Mouse (Mus musculus) adrenal gland, adult (tissue): ENCODE measurements around the gene Ube2r2.
A peak's percentile ranks its signal among the peaks of the same experiment; 100 is the strongest.

Experiments used
- DNase-seq, 2 experiments: peaks; one replicate each; pipeline ENCODE4 v3.0.0; 2022 to 2023; ENCODE audit warnings: low spot score in 1 of 2; ENCODE audit not compliant: inconsistent age in 2 of 2

Gene Ube2r2

DNA sequence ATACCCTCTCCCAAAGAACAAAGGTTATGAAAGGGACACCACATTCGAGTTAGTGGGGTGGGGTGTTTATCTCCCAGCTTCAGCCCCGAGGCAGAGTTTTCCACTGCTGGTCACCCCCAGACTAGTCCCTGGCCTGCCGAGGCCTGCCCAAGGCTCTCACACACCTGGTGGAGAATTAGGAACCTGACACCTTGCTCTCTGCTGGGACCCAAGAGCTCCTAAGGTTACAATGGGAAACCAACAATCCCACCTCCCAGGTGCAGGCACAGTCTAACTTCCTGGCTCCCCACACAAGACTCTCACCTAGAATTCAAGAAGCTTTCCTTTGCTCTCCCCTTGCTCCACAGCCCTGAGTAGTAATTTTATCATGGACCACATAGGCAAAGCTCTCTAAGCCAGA lies 18.7 kb upstream of the Ube2r2 start:
- DNase-seq, result no peak

DNA sequence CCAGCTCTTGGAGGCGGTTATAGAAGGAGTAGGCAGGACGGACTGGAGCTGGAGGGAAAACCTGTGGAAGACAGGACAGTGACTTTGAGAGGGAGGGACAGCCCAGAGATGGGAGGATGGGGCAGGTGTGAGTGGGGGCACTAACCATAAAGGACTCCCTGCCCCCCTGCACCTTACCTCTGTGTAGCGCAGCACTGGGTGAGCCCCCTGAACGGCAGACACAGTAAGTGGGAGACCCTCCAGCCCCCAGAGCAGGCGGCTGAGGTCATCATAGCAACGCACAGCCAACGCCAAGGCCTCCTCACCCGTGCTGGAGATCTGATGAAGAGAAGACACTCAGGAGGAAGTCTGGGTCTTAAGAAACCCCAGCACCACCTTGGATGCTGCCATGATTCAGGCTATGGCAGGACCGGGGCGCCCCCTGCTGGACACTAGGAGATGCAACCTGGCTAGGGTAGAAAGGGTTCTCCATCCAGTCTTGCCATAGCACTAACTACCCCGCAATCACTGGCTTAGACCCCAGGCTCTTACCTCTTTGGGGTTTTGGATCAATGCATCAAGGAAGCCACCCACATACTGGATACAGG lies 16.7 kb upstream of the Ube2r2 start:
- DNase-seq, result peak; percentile 59 to 82

DNA sequence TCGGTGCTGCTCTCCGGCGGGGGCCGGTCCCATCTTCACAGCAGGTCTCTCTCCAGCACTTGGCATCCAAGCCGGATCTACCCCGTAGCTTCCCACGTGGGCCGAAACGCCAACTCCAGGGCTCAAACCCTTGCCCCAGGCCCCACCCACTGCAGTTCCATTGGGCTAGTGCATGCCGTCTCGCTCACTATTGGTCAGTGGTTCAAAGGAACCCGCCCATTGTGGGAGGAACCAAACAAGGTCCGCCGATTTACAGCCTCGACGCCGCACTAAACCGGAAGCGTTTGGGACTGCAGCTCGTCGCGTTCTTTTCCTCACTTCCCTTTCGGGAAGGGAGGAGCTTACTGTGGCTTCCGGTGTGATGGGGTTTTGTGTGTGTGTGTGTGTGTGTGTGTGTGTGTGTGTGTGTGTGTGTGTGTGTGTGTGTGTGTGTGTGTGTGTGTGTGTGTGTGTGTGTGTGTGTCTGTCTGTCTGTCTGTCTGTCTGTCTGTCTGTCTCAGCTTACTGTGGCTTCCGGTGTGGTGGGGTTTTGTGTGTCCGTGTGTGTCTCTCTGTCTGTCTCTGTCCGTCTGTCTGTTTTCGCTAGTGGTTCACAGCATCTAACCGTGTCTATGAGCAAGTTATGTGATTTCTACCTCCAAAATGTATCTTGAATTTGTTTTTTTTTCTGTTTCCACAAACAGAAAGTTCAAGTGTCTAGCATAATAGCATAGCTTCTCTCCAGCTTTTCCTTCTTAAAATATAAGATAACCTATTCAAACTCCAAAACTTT lies 11.2 kb upstream of the Ube2r2 start, which contains the start of gene Nol6:
TSS of gene Nol6 (minus strand) at position 276 of the 772 bp plus-strand sequence.
- peak; percentile 99 for DNase-seq

DNA sequence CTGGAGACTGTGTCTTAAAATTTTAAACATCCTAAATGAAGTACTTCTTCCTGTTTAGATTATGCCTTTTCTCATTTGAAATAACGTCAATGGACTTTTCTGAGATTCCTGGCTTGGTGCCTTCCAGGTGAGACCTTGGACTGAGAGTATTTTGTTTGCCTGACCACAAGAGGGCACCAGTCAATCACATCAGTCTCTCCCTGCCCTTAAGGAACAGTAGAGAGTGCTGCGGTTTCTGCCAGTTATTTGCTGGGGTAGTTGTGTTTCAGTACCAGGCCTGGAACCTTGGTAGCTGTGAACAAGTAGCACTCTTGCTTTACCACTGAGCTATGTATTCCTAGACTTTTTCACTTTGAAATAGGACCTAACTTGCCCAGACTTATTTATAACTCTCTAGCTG lies 6.1 kb upstream of the Ube2r2 start:
- peak; percentile 63 to 87 for DNase-seq

DNA sequence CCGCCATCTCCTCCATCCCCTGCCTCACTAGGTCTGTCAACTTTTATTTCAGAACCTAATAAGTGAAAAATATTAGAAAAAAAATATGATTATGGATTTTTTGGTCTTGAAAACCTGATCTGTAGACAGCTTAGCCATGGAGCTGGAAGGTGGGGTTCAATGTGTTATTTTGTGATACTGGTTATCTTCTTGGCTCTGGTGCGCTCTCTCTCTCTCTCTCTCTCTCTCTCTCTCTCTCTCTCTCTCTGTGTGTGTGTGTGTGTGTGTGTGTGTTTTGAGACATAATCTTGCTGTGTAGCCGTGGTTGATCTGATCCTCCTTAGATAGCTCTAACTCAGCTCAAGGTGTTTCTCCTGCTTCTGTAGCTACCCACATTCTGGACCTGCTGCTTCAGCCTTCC lies 5.7 kb upstream of the Ube2r2 start:
- DNase-seq, result no peak

DNA sequence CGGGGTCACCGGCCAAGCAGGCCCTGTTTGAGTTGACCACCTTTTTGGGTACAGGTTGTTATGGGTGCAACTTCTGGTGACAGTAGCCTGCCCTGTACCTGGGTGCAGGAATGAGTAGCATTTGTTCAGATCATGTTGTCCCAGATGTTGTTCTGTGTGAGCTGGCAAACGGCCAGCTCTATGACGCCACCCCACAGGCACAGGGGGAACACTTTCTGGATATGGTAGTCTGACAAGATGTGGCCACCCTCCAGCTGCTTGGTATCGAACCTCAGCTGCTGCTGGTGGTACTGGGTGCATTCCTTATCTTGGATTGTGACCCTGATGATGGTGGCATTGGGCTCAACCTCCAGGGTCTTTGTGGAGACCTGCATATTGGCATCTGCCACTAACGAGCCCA lies 3.1 kb upstream of the Ube2r2 start:
- peak in 1 of 2 experiments; percentile 36 for DNase-seq

DNA sequence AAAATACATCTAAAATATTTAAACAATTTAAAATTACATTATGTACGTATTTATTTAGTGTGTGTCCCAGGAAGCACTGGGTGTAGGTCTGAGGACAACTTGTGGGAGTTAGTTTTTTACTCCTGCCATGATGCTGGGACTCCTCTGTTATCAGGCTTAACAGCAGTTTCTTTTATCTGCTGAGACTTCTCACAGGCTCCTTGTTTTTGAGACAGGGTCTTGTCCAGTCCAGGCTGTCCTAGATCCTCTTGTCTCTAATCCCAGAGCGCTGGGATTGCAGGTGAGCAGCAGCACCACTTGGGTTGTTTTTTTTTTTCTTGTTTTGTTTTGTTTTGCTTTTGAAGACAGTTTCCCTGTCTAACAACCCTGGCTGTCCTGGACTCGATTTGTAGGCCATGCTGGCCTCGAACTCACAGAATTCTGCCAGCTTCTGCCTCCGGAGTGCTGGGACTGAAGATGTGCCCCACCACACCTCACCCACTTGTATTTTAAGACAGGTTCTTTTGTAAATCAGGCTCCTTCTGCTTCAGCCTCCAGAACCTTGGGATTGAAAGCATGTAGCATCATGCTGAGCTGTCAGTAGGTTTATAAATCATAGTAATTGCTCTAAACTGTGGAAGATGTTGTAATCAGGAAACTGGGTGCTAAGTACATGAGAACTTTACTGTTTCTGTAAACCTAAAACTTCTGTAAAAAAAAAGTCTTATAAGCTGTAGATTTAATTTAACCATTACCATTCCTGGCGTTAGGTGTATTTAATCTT lies 1.8 kb upstream of the Ube2r2 start:
- peak in 1 of 2 experiments; percentile 63 for DNase-seq

DNA sequence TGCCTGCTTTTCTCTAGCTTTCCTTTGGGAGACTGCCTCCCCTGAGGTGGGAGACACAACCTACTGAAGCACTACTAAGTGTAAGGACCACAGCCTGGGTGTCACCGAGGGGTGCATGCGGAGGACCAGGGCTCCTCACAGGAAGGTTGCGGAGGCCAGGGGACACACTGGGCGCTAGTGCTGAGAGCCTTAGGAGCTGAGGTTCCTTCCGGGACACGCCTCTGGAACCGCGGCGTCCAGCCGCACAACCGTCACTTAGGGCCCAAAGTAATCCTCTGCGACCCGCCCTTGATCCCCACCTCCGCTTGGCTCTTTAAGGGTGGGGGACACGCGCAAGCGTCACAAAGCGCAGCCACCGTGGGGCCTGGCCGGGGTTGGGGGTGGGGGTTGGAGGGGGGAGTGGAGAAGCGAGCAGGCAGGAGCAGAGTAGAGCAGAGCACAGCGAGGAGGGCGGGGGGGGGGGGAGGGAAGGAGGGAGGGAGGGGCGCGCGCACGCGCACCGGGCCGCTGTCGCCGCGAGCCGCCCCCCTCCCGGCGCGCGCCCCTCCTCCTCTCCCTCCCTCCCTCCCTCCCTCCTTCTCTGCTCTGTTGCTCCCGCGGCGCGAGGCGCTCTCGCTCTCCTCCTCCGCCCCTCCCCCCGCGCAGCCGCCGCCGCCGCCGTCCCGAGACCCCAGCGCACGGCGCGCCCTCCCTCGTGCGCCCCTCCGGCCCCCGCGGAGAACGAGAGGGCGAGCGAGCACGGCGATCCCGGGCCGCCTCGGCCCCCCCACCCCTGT lies 420 bp upstream of the Ube2r2 start:
- DNase-seq, result peak; percentile 86 to 95

DNA sequence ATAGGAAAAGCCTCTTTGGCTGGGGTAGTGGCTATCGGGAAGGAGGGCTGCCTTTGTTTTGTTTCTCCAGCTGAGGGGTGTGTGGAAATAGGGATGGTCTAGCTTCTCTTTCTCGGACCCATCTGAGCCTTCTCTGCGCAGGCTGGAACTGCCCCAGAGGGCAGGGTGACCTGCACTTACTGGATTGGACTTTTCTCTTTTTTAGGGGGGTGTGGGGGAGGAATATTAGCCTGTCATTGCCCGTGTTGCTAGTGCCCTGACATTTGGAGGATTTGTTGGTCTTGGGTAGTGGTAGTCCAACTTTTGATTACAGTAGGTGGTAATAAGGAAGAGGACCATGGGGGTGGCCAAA lies 887 bp downstream of the Ube2r2 start:
- peak; percentile 61 to 88 for DNase-seq

DNA sequence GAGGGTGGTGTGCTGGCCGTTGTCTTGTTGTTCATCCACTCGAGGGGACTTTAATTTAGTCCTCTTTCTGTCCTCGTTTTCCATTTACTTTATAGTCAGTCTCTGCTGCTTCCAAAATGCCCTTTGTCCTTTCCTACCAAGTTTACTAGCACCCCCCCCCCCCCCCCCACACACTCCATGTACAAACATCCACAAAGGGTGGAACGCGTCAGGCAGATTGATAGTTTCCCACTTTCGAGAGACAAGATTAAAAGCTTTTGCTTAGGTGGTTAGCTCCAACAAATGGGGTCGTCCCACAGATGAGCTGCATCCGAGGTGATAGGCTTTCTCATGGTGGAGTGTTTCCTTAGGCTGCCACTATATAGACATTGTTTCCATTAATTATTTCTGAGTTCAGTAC lies 1.3 kb downstream of the Ube2r2 start:
- DNase-seq, result no peak

DNA sequence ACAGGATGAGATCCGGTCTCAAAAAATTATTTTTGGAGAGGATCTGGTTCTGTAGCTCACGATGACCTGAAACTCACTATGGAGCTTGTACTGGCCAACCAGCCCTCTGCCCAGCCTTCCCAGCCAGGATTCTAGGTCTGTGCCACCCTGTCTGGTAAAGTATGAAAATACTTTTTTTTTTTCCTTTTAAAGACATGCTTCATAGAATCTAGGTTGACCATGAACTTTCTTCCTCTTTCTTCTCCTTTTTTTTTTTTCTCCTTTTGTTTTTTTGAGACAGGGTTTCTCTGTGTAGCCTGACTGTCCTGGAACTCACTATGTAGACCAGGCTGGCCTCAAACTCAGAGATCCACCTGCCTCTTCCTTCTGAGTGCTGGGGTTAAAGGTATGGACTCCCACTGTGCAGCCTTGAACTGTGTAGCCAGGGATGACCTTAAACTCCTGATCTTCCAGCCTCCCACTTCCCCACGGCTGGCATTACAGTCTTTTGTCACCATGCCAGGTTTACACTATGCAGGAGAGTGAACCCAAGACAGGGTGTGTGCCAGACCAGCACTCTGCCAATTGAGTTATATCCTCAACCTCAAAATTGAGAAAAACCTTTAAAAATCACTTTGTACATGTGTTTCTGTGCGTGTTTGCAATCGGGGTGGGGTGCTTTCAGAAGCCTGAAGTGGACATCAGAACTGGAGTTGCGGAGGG lies 4.8 kb downstream of the Ube2r2 start:
- peak in 1 of 2 experiments; percentile 63 for DNase-seq

DNA sequence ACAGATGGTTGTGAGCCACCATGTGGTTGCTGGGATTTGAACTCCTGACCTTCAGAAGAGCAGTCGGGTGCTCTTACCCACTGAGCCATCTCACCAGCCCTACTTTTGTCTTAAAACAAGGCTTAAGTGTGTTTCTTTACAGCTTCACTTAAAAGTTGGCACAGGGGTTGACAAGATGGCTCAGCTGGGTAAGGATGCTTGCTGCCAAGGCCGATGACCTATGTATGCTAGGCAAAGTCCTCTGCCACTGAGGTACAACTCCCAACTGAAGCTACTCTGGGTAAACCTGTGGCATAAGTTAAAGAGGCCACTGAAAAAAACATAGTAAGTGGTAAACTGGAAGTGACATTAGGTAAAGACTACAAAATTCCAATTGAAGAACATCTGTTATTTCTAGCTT lies 7.1 kb downstream of the Ube2r2 start:
- no peak for DNase-seq

DNA sequence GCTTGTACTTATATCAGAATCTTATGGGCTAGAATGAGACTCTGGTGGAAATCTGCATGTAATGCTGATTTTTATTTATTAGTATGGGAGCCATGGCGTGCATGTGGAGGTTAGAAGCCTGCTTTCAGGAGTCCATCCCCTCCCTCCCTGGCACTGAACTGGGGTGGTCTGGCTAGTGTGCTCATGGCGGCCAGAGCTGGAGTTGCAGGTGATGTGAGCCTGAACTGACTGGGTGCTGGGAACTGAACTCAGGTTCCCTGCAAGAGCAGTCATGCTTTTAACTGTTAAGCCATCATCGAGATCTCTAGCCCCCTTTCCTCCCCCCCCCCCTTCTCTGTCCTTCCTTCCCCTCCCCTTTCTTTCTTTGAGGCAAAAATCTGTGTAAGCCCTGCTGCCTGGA lies 14.3 kb downstream of the Ube2r2 start:
- DNase-seq, result no peak

DNA sequence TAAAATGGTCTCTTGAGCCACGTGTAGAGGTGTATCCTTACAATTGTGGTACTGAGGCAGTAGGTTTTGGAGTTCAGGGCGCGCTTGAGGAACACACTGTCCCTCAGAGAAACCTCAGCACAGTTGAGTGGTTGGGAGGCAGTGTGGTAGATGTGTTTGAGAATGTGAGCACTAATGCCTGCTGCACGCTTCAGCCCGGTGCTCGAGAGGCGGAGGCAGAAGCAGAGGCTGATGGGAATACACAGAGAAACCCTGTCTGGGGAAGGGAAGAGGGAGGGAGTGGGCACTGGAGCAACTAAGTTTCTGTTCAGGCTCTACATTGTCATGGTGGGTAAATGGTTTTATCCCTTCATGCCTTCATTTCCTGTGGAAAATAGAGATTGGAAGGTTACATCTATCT lies 15.6 kb downstream of the Ube2r2 start:
- DNase-seq, result no peak

DNA sequence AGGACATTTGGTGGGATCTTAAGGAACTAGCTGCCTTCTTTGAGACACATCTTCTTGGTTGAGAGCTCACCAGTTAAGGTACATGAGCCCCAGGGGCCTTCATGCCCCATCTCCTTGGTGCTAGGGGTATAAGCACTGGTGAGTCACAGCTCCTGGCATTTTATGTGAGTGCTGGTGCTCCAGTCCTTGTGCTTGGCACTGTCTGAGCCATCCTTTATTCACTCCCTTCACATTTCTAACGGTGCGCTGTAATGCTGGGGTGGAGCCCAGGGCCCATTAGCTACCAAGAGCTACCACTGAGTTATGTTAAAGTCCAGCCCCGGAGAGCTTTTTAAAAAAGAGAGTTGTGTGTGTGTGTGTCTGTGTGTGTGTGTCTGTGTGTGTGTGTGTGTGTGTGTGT lies 17.6 kb downstream of the Ube2r2 start:
- DNase-seq, result peak; percentile 71 to 81

DNA sequence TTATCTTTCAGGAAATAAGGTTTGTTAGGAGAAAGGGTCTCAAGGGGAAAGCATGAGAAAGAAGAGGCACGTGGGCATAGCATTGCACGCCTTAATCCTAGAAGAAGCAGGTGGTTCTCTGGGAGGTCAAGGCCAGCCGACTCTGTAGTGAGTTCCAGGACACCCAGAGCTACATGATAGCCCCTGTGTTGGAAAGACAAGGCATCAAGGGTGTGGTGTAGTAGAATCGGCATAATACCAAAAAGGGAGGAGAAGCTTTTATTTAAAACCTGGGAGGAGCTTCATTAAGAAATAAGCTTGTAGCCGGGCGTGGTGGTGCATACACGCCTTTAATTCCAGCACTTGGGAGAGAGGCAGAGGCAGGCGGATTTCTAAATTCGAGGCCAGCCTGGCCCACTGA lies 21.4 kb downstream of the Ube2r2 start:
- DNase-seq, result no peak

DNA sequence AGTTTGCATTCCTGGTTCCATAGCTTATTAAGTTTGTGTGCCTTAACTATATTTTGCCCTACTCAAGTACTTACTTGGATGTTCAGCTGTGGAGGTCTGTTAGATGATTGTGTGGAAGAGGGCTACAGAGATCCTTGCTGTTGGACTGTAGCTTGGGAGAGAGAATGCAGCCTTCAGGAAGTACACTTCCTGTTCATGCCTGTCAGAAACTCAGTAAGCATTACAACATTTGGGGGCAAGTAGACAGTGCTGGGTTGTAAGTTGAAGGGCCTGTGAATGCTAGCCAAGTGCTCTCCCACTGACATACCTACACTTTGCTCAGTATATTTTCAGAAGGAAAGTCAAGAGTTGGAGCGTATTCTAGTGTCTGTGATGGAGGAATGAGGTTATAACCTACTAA lies 22.7 kb downstream of the Ube2r2 start:
- DNase-seq, result no peak

DNA sequence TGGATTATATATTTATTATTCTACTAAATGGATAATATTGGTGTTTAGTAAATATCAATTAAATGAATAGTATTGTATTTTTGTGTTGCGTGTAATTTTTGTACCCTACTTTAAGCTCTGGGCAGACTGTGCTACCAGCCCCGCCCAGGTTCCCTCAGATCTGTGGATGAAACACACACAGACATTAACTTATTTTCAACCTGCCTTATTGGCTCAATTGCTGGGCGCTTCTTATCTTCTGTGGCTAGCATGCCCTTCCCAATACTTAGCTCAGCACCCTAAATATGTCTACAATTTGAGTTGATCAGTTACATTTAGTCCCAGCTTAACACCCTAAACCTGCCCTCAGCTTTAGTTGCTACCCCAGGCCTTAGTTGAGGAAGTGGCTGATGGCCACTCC lies 25.7 kb downstream of the Ube2r2 start:
- DNase-seq, result no peak

DNA sequence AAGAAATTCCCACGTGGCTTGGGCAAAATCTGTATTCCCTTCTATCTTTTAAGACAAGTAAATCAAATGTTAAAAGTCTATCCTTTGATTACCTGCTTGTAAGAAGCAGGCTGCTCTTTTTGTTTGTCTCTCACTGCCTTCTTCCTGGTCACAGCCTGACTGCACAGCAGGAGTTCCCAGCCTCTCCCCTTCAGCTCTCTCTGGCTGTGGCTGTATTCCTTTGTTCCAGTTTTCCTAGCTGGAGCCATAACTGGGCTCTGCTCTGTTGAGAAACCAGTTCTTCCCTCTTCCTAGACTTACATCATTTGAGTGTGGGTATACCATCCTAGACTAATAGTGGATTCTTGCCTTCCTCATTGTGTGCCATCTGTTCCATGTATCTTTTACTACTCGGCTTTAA lies 29.4 kb downstream of the Ube2r2 start:
- DNase-seq, result no peak

DNA sequence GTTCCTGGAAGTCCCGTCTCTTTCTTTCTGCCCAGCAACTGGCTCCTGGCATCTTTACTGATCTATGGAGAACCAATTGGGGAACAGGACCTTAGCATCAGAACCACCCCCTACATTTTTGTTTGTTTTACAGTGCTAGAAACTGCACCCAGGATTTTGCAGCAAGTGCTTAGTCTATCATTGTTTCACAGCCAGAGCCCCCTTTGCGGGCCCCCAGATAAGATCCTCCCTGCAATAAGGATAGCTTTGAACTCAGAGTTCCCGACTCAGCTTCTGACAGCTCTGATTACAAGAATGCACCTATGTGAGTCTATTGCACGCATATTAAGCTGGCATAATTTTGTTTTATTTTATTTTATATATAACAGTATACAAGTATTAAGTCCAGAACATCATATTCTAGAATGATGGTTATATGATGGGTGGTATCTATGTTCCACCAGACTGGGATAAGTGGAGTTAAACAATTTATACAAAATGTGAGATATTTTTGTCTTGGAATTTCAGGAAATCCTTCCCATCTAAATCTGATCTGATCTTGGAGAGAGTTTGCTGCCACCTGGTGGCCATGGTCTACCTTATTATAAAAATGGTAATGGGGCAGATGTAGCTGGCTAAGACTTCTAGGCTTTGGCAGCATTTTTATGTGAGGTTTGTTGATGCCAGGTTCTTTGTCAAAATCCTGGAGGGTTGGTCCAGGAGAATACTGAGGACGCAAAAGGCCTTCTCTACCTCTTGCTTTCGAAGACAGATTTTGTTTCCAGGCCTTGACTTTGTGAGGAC lies 30.3 kb downstream of the Ube2r2 start:
- DNase-seq, result peak; percentile 66 to 91
